Mouse (Mus musculus) ES-Bruce4 (cell line): ENCODE data around the gene 1700057G04Rik.

Source experiments
- CTCF ChIP-seq: IDR thresholded peaks from one replicate; pipeline ENCODE4 v1.8.1; 2011; ENCODE audit warnings: low read depth, low read length
- EP300 ChIP-seq: IDR thresholded peaks from 2 replicates; pipeline ENCODE4 v1.6.1; 2011; ENCODE audit warnings: low read depth, low read length; ENCODE audit not compliant: insufficient read depth
- POLR2A ChIP-seq: IDR thresholded peaks from one replicate; pipeline ENCODE4 v1.8.1; 2011; ENCODE audit warnings: low read length; ENCODE audit not compliant: insufficient read depth

DNA sequence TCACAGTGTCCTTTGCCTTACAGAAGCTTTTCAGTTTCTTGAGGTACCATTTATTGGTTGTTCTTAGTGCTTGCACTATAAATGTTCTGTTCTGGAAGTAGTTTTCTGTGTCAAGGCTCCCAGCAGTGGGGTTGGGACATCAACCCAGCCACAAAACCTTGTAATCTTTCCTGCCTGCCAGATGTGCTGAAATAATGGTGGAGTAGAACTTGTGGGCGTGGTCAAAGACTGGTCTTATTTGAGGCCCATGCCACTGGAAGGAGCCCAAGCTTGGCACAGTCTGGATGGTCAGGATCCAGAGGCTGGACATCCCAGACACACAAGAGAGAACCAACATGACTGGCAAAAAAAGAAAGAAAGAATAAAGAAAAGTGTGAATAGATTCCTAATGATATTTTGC, 78.2 kb downstream of the 1700057G04Rik start:
- no peak for TF ChIP-seq CTCF
- TF ChIP-seq POLR2A = no peak
- TF ChIP-seq EP300 = no peak
